Mouse (Mus musculus): Measurements from ENCODE around the gene Gm38431.

The Gm38431 gene

GRCm38 (mm10) chr9:21018600-21018999, 73.2 kb downstream of the Gm38431 start:
- CTCF ChIA-PET: no interaction called here
